Mouse (Mus musculus) G1E (cell line): ENCODE data around the gene Thrb. TPM values are rescaled to one million over a fixed set of nuclear protein-coding genes. Genes with fewer than 3 reads are reported as not detected.
"Not testable (repeated sequence)": the region's sequence is repeated elsewhere in the genome, so short reads cannot be mapped to it uniquely, and the experiment has no call there.

Experiments used
- ATAC-seq: 2 replicates; pipeline ENCODE4 v1.8.0; 2016; ENCODE audit warnings: mild to moderate bottlenecking; ENCODE audit not compliant: insufficient number of reproducible peaks, poor library complexity, low FRiP score, severe bottlenecking; ENCODE audit errors: extremely low read depth
- DNase-seq: peaks from one replicate; pipeline ENCODE4 v3.0.0; 2012; ENCODE audit warnings: low spot score
- H3K27me3 ChIP-seq: 2 replicates; pipeline ENCODE4 v1.6.1; 2012; ENCODE audit warnings: mild to moderate bottlenecking, low read length, inconsistent platforms; ENCODE audit not compliant: insufficient read depth
- H3K36me3 ChIP-seq: replicated peaks from 2 replicates; pipeline ENCODE3; 2012; ENCODE audit warnings: mild to moderate bottlenecking, inconsistent platforms
- H3K4me1 ChIP-seq: 2 replicates; pipeline ENCODE4 v1.6.1; 2012; ENCODE audit warnings: low read depth, low read length, inconsistent platforms, mixed read lengths; ENCODE audit not compliant: insufficient read depth
- H3K4me3 ChIP-seq: 2 replicates; pipeline ENCODE4 v1.5.1; 2012; ENCODE audit warnings: low read depth, mild to moderate bottlenecking, inconsistent platforms, low read length, moderate library complexity, mixed read lengths
- H3K9me3 ChIP-seq: replicated peaks from 2 replicates; pipeline ENCODE4 v1.6.1; 2012; ENCODE audit warnings: inconsistent platforms
- CTCF ChIP-seq: IDR thresholded peaks from 2 replicates; pipeline ENCODE4 v1.5.1; 2012; ENCODE audit warnings: low read depth, low read length, inconsistent platforms, mixed read lengths
- GATA1 ChIP-seq: IDR thresholded peaks from 2 replicates; pipeline ENCODE4 v1.6.1; 2012; ENCODE audit warnings: borderline replicate concordance, low read length, inconsistent platforms, mixed read lengths
- GATA2 ChIP-seq: IDR thresholded peaks from 2 replicates; pipeline ENCODE4 v1.6.1; 2012; ENCODE audit warnings: low read depth, low read length, inconsistent platforms, borderline replicate concordance
- POLR2AphosphoS5 ChIP-seq: IDR thresholded peaks from 2 replicates; pipeline ENCODE4 v1.6.1; 2012; ENCODE audit warnings: low read depth, low read length, inconsistent platforms; ENCODE audit not compliant: insufficient replicate concordance
- TAL1 ChIP-seq: conservative IDR thresholded peaks from 2 replicates; pipeline ENCODE4 v1.6.1; 2012; ENCODE audit warnings: low read depth, low read length, inconsistent platforms, mixed read lengths
- polyA plus RNA-seq: library from polyadenylated mRNA; stranded (reverse); fragments of >175 nt; gene quantifications from 2 replicates; pipeline ENCODE4 v1.2.3, GENCODE M21; 2012
- total RNA-seq, 2 experiments: library from RNA; stranded (forward) in 1 of 2; stranded (reverse) in 1 of 2; fragments of 200-1000 nt in 1 of 2; fragments of >200 nt in 1 of 2; fragmentation: Nextera tagmentation in 1 of 2; gene quantifications; 2 replicates each; pipeline ENCODE4 v1.2.3; 2014 to 2017

The Thrb gene
- total and polyA plus RNA-seq, 3 experiments, result 6.3 to 26.7 (median 7.0) TPM

GRCm38 (mm10) chr14:17922807-17923704 lies 263.0 kb downstream of the Thrb start:
- Histone ChIP-seq H3K4me3 (no peak overlapping the region), H3K27me3 (no peaks in the 10 kb centered on the region), H3K4me1 (no peaks in the 10 kb centered on the region), H3K36me3 (peaks cover 2% of the 10 kb centered on the region), H3K9me3 (no peaks in the 10 kb centered on the region)
- TF ChIP-seq TAL1, result no peak
- TF ChIP-seq CTCF, result no peak
- ATAC-seq, result no peak
- no peak for DNase-seq

GRCm38 (mm10) chr14:17927469-17927868 lies 267.4 kb downstream of the Thrb start:
- TF ChIP-seq GATA1 (no peak), TAL1 (no peak), GATA2 (no peak), POLR2AphosphoS5 (no peak), CTCF (no peak)
- H3K4me3 ChIP-seq, result no peak overlapping the region
- H3K36me3 ChIP-seq, result peaks cover 2% of the 10 kb centered on the region
- ATAC-seq, result no peak
- H3K4me1 ChIP-seq, result no peaks in the 10 kb centered on the region
- no peaks in the 10 kb centered on the region for H3K9me3 ChIP-seq
- no peaks in the 10 kb centered on the region for H3K27me3 ChIP-seq
- peak; percentile 3 for DNase-seq

GRCm38 (mm10) chr14:17929585-17929984 lies 269.5 kb downstream of the Thrb start:
- H3K36me3 ChIP-seq, result peaks cover 2% of the 10 kb centered on the region
- no peaks in the 10 kb centered on the region for H3K9me3 ChIP-seq
- no peak overlapping the region for H3K4me3 ChIP-seq
- H3K27me3 ChIP-seq, result no peaks in the 10 kb centered on the region
- no peaks in the 10 kb centered on the region for H3K4me1 ChIP-seq
- DNase-seq (no peak), ATAC-seq (no peak)
- TF ChIP-seq POLR2AphosphoS5 (no peak), TAL1 (no peak), GATA1 (no peak), CTCF (no peak), GATA2 (no peak)

GRCm38 (mm10) chr14:17933475-17933874 lies 273.4 kb downstream of the Thrb start:
- Histone ChIP-seq H3K4me3 (no peak overlapping the region), H3K4me1 (no peaks in the 10 kb centered on the region), H3K9me3 (no peaks in the 10 kb centered on the region), H3K27me3 (no peaks in the 10 kb centered on the region), H3K36me3 (no peaks in the 10 kb centered on the region)
- no peak for DNase-seq
- TF ChIP-seq POLR2AphosphoS5, result no peak
- no peak for TF ChIP-seq CTCF
- TF ChIP-seq TAL1, result no peak
- TF ChIP-seq GATA1, result no peak
- no peak for TF ChIP-seq GATA2
- no peak for ATAC-seq

GRCm38 (mm10) chr14:17934779-17935178 lies 274.7 kb downstream of the Thrb start:
- not testable (repeated sequence) for H3K4me1 ChIP-seq, H3K4me3 ChIP-seq

GRCm38 (mm10) chr14:17954038-17954437 lies 294.0 kb downstream of the Thrb start:
- H3K36me3 ChIP-seq, result no peaks in the 10 kb centered on the region
- no peak overlapping the region for H3K4me3 ChIP-seq
- no peaks in the 10 kb centered on the region for H3K27me3 ChIP-seq
- no peaks in the 10 kb centered on the region for H3K4me1 ChIP-seq
- ATAC-seq (no peak), DNase-seq (no peak)
- TF ChIP-seq GATA1 (no peak), TAL1 (no peak), GATA2 (no peak), CTCF (no peak), POLR2AphosphoS5 (no peak)
- no peaks in the 10 kb centered on the region for H3K9me3 ChIP-seq

More at GRCm38 (mm10) chr14:17934779-17935178, 274.7 kb downstream of the Thrb start:
- not testable (repeated sequence) for H3K9me3 ChIP-seq, DNase-seq, ATAC-seq, H3K27me3 ChIP-seq, H3K36me3 ChIP-seq
